Mouse (Mus musculus) E14TG2a.4 (cell line): ENCODE data around the gene Tgfbi.

Experiments
- H3K27me3 ChIP-seq: 2 replicates; pipeline ENCODE4 v1.6.1; 2014; ENCODE audit warnings: low read length, control low read depth; ENCODE audit not compliant: insufficient read depth
- H3K36me3 ChIP-seq: 2 replicates; pipeline ENCODE4 v1.6.1; 2014; ENCODE audit warnings: low read length, control low read depth; ENCODE audit not compliant: insufficient read depth
- H3K4me1 ChIP-seq: replicated peaks from 2 replicates; pipeline ENCODE4 v1.6.1; 2014; ENCODE audit warnings: low read depth, low read length, control low read depth
- H3K4me3 ChIP-seq: replicated peaks from 2 replicates; pipeline ENCODE4 v1.5.1; 2014; ENCODE audit warnings: mild to moderate bottlenecking, low read length
- H3K9me3 ChIP-seq: 2 replicates; pipeline ENCODE4 v1.6.1; 2014; ENCODE audit warnings: low read length, control low read depth
- CTCF ChIP-seq: conservative IDR thresholded peaks from 2 replicates; pipeline ENCODE4 v1.5.1; 2014; ENCODE audit warnings: low read length
- NANOG ChIP-seq: IDR thresholded peaks from 2 replicates; pipeline ENCODE4 v1.6.1; 2014; ENCODE audit warnings: borderline replicate concordance, low read length, mixed read lengths
- POU5F1 ChIP-seq: IDR thresholded peaks from 2 replicates; pipeline ENCODE4 v1.6.1; 2014; ENCODE audit warnings: low read length, borderline replicate concordance

Tgfbi gene

DNA sequence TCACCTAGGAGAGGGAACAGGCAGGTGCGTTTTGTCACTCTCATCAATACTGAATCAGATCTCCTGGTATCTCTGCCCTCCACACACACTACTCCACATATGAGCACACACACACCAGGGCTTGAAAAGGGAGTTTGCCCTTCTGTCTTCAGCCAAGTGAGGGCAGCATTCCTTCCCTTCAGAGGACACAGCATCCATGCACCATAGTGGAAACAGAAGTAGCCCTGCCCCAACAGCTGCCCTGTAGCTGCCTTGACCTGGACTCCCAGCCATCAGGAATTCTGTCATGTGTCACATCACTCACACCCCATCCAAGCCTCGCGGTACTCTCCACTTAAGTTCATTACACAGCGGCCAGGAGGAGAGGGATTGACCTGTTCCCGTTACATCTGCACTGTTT, 31.2 kb upstream of the Tgfbi start:
- H3K4me1 ChIP-seq = peaks cover 36% of the 10 kb centered on the region
- H3K9me3 ChIP-seq = no peaks in the 10 kb centered on the region
- H3K4me3 ChIP-seq = no peak overlapping the region
- TF ChIP-seq POU5F1 (no peak), CTCF (no peak), NANOG (no peak)
- H3K27me3 ChIP-seq = no peaks in the 10 kb centered on the region
- no peaks in the 10 kb centered on the region for H3K36me3 ChIP-seq

DNA sequence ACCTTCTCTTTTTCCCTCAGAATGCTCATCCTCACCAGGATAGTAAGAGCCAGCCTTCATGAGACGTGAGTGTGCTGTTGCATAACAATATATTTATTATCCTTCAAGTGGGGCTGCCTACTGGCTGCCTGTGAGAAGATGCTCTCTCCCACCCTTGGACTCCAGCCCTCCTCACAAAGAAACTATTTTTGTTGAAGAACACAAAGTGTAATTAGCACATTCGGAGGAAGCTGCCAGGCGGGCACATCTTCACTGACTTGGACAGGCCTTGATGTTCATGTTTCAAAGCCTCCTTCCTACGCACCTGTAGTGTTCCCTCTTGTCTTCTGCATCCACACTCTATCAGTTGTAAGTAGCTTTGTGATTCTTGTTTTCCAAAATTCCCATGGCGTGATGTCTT, 28.9 kb upstream of the Tgfbi start:
- TF ChIP-seq CTCF (no peak), POU5F1 (no peak), NANOG (no peak)
- Histone ChIP-seq H3K27me3 (no peaks in the 10 kb centered on the region), H3K4me1 (peaks cover 55% of the 10 kb centered on the region), H3K4me3 (no peak overlapping the region), H3K36me3 (no peaks in the 10 kb centered on the region), H3K9me3 (no peaks in the 10 kb centered on the region)

- no peaks in the 10 kb centered on the region for H3K36me3 ChIP-seq
- peaks cover 47% of the 10 kb centered on the region for H3K4me1 ChIP-seq
- no peak for TF ChIP-seq POU5F1
- TF ChIP-seq NANOG = no peak
- TF ChIP-seq CTCF = no peak
- no peaks in the 10 kb centered on the region for H3K27me3 ChIP-seq
- H3K9me3 ChIP-seq = no peaks in the 10 kb centered on the region
- H3K4me3 ChIP-seq = no peak overlapping the region
These were observed 27.8 kb upstream of the Tgfbi start for GRCm38 (mm10) chr13:56581512-56581911.

- Histone ChIP-seq H3K36me3 (no peaks in the 10 kb centered on the region), H3K27me3 (no peaks in the 10 kb centered on the region), H3K9me3 (no peaks in the 10 kb centered on the region), H3K4me1 (peaks cover 47% of the 10 kb centered on the region), H3K4me3 (peak overlapping the region; percentile 57)
- TF ChIP-seq CTCF (no peak), POU5F1 (no peak), NANOG (no peak)
These were observed 27.3 kb upstream of the Tgfbi start for GRCm38 (mm10) chr13:56581961-56582434.

- no peaks in the 10 kb centered on the region for H3K27me3 ChIP-seq
- TF ChIP-seq CTCF (no peak), POU5F1 (no peak), NANOG (no peak)
- H3K4me1 ChIP-seq = peaks cover 49% of the 10 kb centered on the region
- no peak overlapping the region for H3K4me3 ChIP-seq
- no peaks in the 10 kb centered on the region for H3K9me3 ChIP-seq
- H3K36me3 ChIP-seq = no peaks in the 10 kb centered on the region
These were observed 26.6 kb upstream of the Tgfbi start for GRCm38 (mm10) chr13:56582720-56583119.

GRCm38 (mm10) chr13:56586046-56586445, 23.3 kb upstream of the Tgfbi start:
- Histone ChIP-seq H3K4me1 (peaks cover 54% of the 10 kb centered on the region), H3K4me3 (no peak overlapping the region), H3K27me3 (no peaks in the 10 kb centered on the region), H3K9me3 (no peaks in the 10 kb centered on the region), H3K36me3 (no peaks in the 10 kb centered on the region)
- TF ChIP-seq NANOG (no peak), CTCF (no peak), POU5F1 (no peak)

DNA sequence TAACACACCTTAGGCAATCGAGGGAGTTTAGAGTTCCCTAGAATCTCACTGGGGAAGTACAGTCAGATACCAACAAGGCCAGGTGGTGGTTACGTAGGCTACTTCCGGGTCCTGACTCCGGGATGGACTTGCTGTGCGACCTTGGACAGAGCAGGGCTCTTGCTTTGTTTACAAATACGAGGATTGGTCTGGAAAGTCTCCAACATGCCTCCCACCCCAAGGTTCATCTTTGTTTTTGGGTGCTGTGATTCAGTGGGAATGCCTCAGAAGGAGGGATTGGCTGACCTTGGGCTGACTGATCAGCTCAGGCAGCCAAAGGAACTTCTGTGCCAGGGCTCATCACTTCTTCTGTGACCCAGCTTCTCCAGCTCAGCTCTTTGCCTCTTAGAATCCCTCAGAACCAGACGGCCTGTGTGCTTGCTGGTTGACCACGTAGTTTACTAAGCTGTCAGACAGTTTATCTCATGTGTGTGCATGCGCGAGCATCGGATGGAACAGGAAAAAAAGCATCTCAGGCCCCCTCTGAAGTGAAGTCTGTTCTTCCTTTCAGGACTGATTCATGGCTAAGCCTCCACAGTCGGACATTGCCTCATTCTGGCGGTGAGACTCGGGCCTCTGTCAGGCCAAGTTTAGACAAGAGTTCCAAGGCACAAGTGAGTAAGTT, 20.7 kb upstream of the Tgfbi start:
- Histone ChIP-seq H3K36me3 (no peaks in the 10 kb centered on the region), H3K4me1 (peaks cover 33% of the 10 kb centered on the region), H3K4me3 (no peak overlapping the region), H3K9me3 (no peaks in the 10 kb centered on the region), H3K27me3 (peaks cover 4% of the 10 kb centered on the region; the same call in 1 of the 2 replicates)
- TF ChIP-seq CTCF (no peak), NANOG (no peak), POU5F1 (no peak)

- Histone ChIP-seq H3K36me3 (no peaks in the 10 kb centered on the region), H3K27me3 (peaks cover 10% of the 10 kb centered on the region), H3K4me1 (peaks cover 18% of the 10 kb centered on the region; the same call in 1 of the 2 replicates), H3K9me3 (no peaks in the 10 kb centered on the region), H3K4me3 (no peak overlapping the region)
- TF ChIP-seq CTCF (no peak), POU5F1 (no peak), NANOG (no peak)
These were observed 19.1 kb upstream of the Tgfbi start for GRCm38 (mm10) chr13:56590202-56590601.

GRCm38 (mm10) chr13:56591191-56591590, 18.1 kb upstream of the Tgfbi start:
- no peaks in the 10 kb centered on the region for H3K36me3 ChIP-seq
- no peak for TF ChIP-seq POU5F1
- TF ChIP-seq CTCF = no peak
- TF ChIP-seq NANOG = no peak

More at GRCm38 (mm10) chr13:56591191-56591590, 18.1 kb upstream of the Tgfbi start:
- Histone ChIP-seq H3K27me3 (peaks cover 13% of the 10 kb centered on the region), H3K4me1 (peaks cover 18% of the 10 kb centered on the region; the same call in 1 of the 2 replicates), H3K4me3 (no peak overlapping the region), H3K9me3 (no peaks in the 10 kb centered on the region)
